Mouse (Mus musculus) midbrain, postnatal 0 days (tissue): ENCODE results near the gene Unc50. TPM values are rescaled to one million over a fixed set of nuclear protein-coding genes. Genes with fewer than 3 reads are reported as not detected.

Source experiments
- ATAC-seq: fragments of 200-750 bp; cut with Nextera tagmentation; 2 replicates; pipeline ENCODE4 v1.8.0; 2017; ENCODE audit warnings: moderate number of reproducible peaks, mild to moderate bottlenecking, moderate TSS enrichment, moderate library complexity; ENCODE audit not compliant: low FRiP score
- DNase-seq: peaks from one replicate; pipeline ENCODE4 v3.0.0-alpha.2; 2015; ENCODE audit warnings: low spot score
- H3K27ac ChIP-seq: fragments of 300-500 bp; sonication (generic); 2 replicates; pipeline ENCODE4 v1.5.1; 2014; ENCODE audit warnings: low read depth, mild to moderate bottlenecking, low read length, mixed read lengths
- H3K27me3 ChIP-seq: fragments of 300-500 bp; sonication (generic); 2 replicates; pipeline ENCODE4 v1.6.1; 2014; ENCODE audit warnings: low read length, control low read depth, mixed read lengths; ENCODE audit not compliant: insufficient read depth
- H3K36me3 ChIP-seq: fragments of 300-500 bp; sonication (generic); 2 replicates; pipeline ENCODE4 v1.6.1; 2014; ENCODE audit warnings: low read length, control low read depth, mixed read lengths; ENCODE audit not compliant: insufficient read depth
- H3K4me1 ChIP-seq: fragments of 300-500 bp; sonication (generic); 2 replicates; pipeline ENCODE4 v1.6.1; 2014; ENCODE audit warnings: mild to moderate bottlenecking, control low read depth, antibody characterized with exemption, low read length, mixed read lengths; ENCODE audit not compliant: insufficient read depth
- H3K4me2 ChIP-seq: fragments of 300-500 bp; sonication (generic); 2 replicates; pipeline ENCODE4 v1.6.1; 2014; ENCODE audit warnings: low read depth, mild to moderate bottlenecking, low read length, mixed read lengths; ENCODE audit not compliant: poor library complexity, severe bottlenecking
- H3K4me3 ChIP-seq: fragments of 300-500 bp; sonication (generic); 2 replicates; pipeline ENCODE4 v1.5.1; 2014; ENCODE audit warnings: low read depth, mild to moderate bottlenecking, low read length, moderate library complexity
- H3K9ac ChIP-seq: fragments of 300-500 bp; sonication (generic); replicated peaks from 2 replicates; pipeline ENCODE4 v1.6.1; 2014; ENCODE audit warnings: mild to moderate bottlenecking, low read length, moderate library complexity, mixed read lengths; ENCODE audit not compliant: poor library complexity, severe bottlenecking
- H3K9me3 ChIP-seq: fragments of 300-500 bp; sonication (generic); 2 replicates; pipeline ENCODE4 v1.6.1; 2016; ENCODE audit warnings: low read length, control low read depth
- CTCF ChIP-seq: IDR thresholded peaks from 2 replicates; pipeline ENCODE4 v1.5.1; 2016; ENCODE audit warnings: antibody characterized with exemption, mild to moderate bottlenecking
- WGBS: fragments of 180-500 bp; shearing (Covaris S2); extraction: QIAGEN DNeasy Blood & Tissue Kit; methylation state at CpG from one replicate; pipeline ENCODE4 v1.1.7; 2014; 5-methylcytosine and 5-hydroxymethylcytosine counted together
- polyA plus RNA-seq: library from polyadenylated mRNA; unstranded; fragments of >200 nt; fragmentation: Nextera tagmentation; extraction: Ambion mirVana; gene quantifications from 2 replicates; pipeline ENCODE4 v1.2.1, GENCODE M21; 2015
- total RNA-seq: library from RNA; depleted of rRNA; stranded (reverse); fragments of >200 nt; gene quantifications from 2 replicates; pipeline ENCODE4 v1.2.3, GENCODE M21; 2014

Unc50 gene
- total and polyA plus RNA-seq, 2 experiments from 2014 or later: 62.4 to 134 TPM

DNA sequence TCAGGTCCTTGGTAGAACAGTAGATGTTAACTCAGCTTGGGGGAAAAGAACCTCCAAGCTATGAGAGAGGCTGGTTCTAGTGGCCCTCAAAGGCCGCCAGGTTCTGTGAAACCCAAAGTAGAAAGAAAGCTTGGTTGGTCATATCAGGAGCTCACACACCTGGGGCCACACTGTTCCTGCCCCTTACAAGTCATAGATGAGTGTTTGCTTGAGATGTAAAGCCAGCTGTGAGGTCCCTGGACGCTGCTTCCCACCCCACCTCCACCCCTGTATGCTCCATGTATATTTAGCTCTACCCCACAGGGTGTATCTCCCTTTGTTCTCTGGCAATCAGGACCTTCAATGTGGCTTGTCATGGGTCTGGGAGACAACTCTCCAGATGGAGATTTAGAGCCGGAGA lies 21.3 kb upstream of the Unc50 start:
- ATAC-seq: no peak
- DNase-seq: no peak
- Histone ChIP-seq H3K36me3 (peaks cover 9% of the 10 kb centered on the region; the same call in 1 of the 2 replicates), H3K4me3 (no peak overlapping the region), H3K4me2 (no peak overlapping the region), H3K27me3 (no peaks in the 10 kb centered on the region), H3K9me3 (no peaks in the 10 kb centered on the region), H3K9ac (no peak overlapping the region), H3K27ac (no peak overlapping the region), H3K4me1 (no peaks in the 10 kb centered on the region)
- TF ChIP-seq CTCF: no peak
- 77% methylated on average over 3 of the region's 3 CpGs for WGBS

- Histone ChIP-seq H3K9ac (no peak overlapping the region), H3K4me3 (no peak overlapping the region), H3K4me2 (no peak overlapping the region), H3K27ac (no peak overlapping the region), H3K4me1 (no peaks in the 10 kb centered on the region), H3K9me3 (no peaks in the 10 kb centered on the region), H3K27me3 (no peaks in the 10 kb centered on the region), H3K36me3 (peaks cover 9% of the 10 kb centered on the region; the same call in 1 of the 2 replicates)
- ATAC-seq (no peak), DNase-seq (no peak)
- TF ChIP-seq CTCF: no peak
Measured at GRCm38 (mm10) chr1:37409647-37410046, 20.3 kb upstream of the Unc50 start.

DNA sequence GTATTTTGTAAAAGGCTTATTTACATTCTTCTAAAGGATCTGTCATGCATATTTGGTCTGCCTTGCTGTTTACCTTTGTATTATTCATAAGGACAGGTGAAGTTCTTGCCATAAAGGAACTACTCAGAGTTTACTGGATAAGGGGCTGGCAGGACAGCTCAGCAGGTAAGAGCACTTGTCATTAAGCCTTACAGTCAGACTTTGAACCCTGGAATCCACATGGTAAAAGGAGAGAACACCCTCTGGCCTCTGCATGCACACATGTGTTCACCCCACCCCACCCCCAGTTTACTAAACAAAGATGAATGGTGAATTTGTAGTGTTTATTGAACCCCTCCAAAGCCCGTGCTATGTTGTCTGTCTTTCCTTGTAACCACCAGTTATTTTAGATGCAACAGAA lies 14.5 kb upstream of the Unc50 start:
- H3K9ac ChIP-seq: no peak overlapping the region
- H3K9me3 ChIP-seq: no peaks in the 10 kb centered on the region
- TF ChIP-seq CTCF: no peak
- no peak overlapping the region for H3K4me2 ChIP-seq
- peaks cover 16% of the 10 kb centered on the region for H3K36me3 ChIP-seq
- H3K27me3 ChIP-seq: no peaks in the 10 kb centered on the region
- no peak overlapping the region for H3K27ac ChIP-seq
- H3K4me3 ChIP-seq: no peak overlapping the region
- DNase-seq: no peak
- 86% methylated on average over 1 of the region's 1 CpGs for WGBS
- no peak for ATAC-seq
- H3K4me1 ChIP-seq: no peaks in the 10 kb centered on the region

DNA sequence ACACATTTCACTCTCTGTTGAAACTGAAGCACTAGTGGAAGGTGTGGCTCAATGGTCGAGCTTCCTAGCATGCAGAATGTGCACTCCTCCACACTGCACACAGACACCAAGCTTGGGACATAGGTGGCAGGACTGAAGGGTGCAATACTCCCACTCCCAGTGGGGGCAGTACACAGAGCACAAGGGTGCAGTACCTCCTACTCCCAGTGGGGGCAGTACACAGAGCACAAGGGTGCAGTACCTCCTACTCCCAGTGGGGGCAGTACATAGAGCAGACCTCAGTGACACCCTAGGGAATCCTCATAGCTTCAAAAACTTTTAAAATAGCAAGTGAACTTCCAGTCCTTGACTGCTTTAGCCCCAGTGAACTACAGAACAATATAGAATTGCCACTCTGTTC lies 10.5 kb upstream of the Unc50 start:
- Histone ChIP-seq H3K27me3 (no peaks in the 10 kb centered on the region), H3K36me3 (peaks cover 16% of the 10 kb centered on the region), H3K9ac (no peak overlapping the region), H3K4me2 (no peak overlapping the region), H3K27ac (no peak overlapping the region), H3K4me3 (no peak overlapping the region), H3K4me1 (no peaks in the 10 kb centered on the region), H3K9me3 (0 out of 2 replicates have a peak, but pooled peaks cover 4% of the 10 kb centered on the region)
- WGBS: 96% methylated on average over 1 of the region's 1 CpGs
- peak; percentile 98 for TF ChIP-seq CTCF
- peak; percentile 55 for DNase-seq
- peak; percentile 84 for ATAC-seq

DNA sequence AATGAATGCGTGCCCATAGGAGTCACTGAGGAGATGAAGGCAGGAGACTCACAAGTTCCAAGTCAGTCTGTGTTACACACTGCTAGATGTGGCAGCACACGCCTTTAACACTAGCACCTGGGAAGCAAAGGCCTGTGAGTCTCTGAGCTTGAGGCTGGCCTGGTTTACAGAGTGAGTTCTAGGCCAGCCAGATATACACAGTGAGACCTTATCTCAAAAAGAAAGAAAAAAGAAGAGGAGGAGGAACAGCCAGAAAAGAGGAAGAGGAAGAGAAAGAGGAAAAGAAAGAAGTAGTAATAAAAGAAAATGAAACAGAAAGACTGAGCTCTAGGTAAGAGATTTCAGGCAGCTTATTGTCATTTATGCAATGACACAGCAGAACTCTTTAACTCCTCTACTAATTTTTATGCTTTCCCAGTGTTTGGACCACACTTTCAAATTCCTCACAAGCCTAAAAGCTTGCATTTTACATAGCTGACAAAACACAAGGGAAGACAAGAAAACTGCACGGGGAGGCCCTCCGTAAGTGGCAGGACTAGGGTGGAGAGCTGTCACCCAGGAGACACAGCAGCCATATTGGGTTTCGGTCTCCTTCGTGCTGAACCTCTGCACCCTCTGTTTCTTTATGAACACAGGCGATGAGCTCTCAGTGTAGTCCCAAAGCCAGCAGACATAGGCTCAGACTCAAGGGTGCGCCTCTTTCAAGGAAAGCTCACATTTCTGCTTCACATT lies 2.6 kb upstream of the Unc50 start:
- WGBS: 97% methylated on average over 8 of the region's 8 CpGs

DNA sequence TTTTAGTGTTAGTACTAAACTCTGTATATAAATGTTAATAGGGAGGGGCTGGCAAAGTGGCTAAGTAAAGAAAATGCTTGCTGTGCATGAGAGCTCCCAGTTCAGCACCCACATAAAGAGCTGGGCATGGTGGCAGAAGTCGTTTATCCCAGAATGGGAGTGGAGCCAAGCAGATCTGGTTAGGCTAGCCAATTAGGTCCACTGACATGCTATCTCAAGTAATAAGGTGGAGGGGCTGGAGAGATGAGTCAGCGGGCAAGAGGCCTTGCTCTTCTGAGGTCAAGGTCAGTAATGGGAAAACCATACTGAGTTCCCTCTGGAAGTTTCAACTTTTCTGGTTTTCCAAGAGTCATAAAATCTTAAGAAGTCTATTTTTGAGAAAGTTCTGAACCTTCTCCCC lies 1.0 kb upstream of the Unc50 start:
- Histone ChIP-seq H3K27ac (no peak overlapping the region; the same call in 1 of the 2 replicates), H3K4me1 (peaks cover 20% of the 10 kb centered on the region), H3K9ac (no peak overlapping the region), H3K9me3 (0 out of 2 replicates have a peak, but pooled peaks cover 4% of the 10 kb centered on the region), H3K27me3 (no peaks in the 10 kb centered on the region), H3K4me3 (peak overlapping the region; percentile 95), H3K36me3 (peaks cover 26% of the 10 kb centered on the region), H3K4me2 (peak overlapping the region; percentile 79)
- 77% methylated on average over 2 of the region's 2 CpGs for WGBS
- TF ChIP-seq CTCF: no peak
- ATAC-seq (no peak), DNase-seq (no peak)

More for the DNA sequence above, 2.6 kb upstream of the Unc50 start:
- no peak for ATAC-seq
- no peak for DNase-seq
- Histone ChIP-seq H3K27me3 (no peaks in the 10 kb centered on the region), H3K9ac (no peak overlapping the region), H3K36me3 (peaks cover 13% of the 10 kb centered on the region; the same call in 1 of the 2 replicates), H3K9me3 (0 out of 2 replicates have a peak, but pooled peaks cover 4% of the 10 kb centered on the region), H3K4me2 (no peak overlapping the region), H3K4me3 (no peak overlapping the region), H3K27ac (no peak overlapping the region), H3K4me1 (peaks cover 17% of the 10 kb centered on the region)
- TF ChIP-seq CTCF: no peak
